Mouse (Mus musculus) CH12.LX (cell line): ENCODE results near the gene Yif1b. TPM values are rescaled to one million over a fixed set of nuclear protein-coding genes. Genes with fewer than 3 reads are reported as not detected.

Experiments used
- DNase-seq: peaks from one replicate; pipeline ENCODE4 v3.0.0-alpha.2; 2013; ENCODE audit errors: extremely low read depth
- H3K27ac ChIP-seq: 2 replicates; pipeline ENCODE4 v1.5.1; 2012; ENCODE audit warnings: low read depth, mild to moderate bottlenecking, control low read depth, moderate library complexity; ENCODE audit not compliant: insufficient read depth
- H3K27me3 ChIP-seq: replicated peaks from 2 replicates; pipeline ENCODE3; 2012; ENCODE audit warnings: inconsistent platforms
- H3K36me3 ChIP-seq, 2 experiments: replicated peaks in 1 of 2; 2 replicates each; pipeline versions ENCODE3 to v1.6.1; 2012; ENCODE audit warnings: inconsistent platforms in 1 of 2, low read length in 1 of 2, mild to moderate bottlenecking in 1 of 2, mixed read lengths in 1 of 2, moderate library complexity in 1 of 2; ENCODE audit not compliant: control insufficient read depth in 1 of 2, insufficient read depth in 1 of 2
- H3K4me1 ChIP-seq, 2 experiments: 2 replicates each; pipeline ENCODE4 v1.6.1; 2012; ENCODE audit warnings: inconsistent platforms in 1 of 2, moderate library complexity in 1 of 2; ENCODE audit not compliant: insufficient read depth in 2 of 2, control insufficient read depth in 1 of 2
- H3K4me2 ChIP-seq: 2 replicates; pipeline ENCODE4 v1.6.1; 2012; ENCODE audit warnings: low read depth, mild to moderate bottlenecking, control low read depth; ENCODE audit not compliant: poor library complexity, insufficient read depth, severe bottlenecking
- H3K4me3 ChIP-seq, 3 experiments: fragments of 150-350 bp in 1 of 3; sonication (generic) in 1 of 3; replicated peaks in 1 of 3; 2 replicates each; pipeline versions ENCODE3 to v1.5.1; 2011 to 2012; ENCODE audit warnings: low read depth in 2 of 3, low read length in 2 of 3, mild to moderate bottlenecking in 2 of 3, moderate library complexity in 2 of 3, control low read depth in 1 of 3, improper control_type of control experiment in 1 of 3, inconsistent platforms in 1 of 3, mixed read lengths in 1 of 3; ENCODE audit not compliant: poor library complexity in 1 of 3
- H3K79me2 ChIP-seq: replicated peaks from 2 replicates; pipeline ENCODE4 v1.6.1; 2012; ENCODE audit warnings: mild to moderate bottlenecking, moderate library complexity; ENCODE audit not compliant: control insufficient read depth, poor library complexity, insufficient read depth, severe bottlenecking; ENCODE audit errors: extremely low read depth
- H3K9ac ChIP-seq: 2 replicates; pipeline ENCODE4 v1.6.1; 2012; ENCODE audit warnings: low read depth, mild to moderate bottlenecking, control low read depth, moderate library complexity; ENCODE audit not compliant: insufficient read depth
- H3K9me3 ChIP-seq: replicated peaks from 2 replicates; pipeline ENCODE3; 2012; ENCODE audit warnings: low read length, inconsistent platforms, mixed read lengths
- CHD1 ChIP-seq: IDR thresholded peaks from 2 replicates; pipeline ENCODE4 v1.6.1; 2012; ENCODE audit warnings: low read depth, low read length, improper control_type of control experiment, inconsistent platforms
- CHD2 ChIP-seq: IDR thresholded peaks from 2 replicates; pipeline ENCODE4 v1.6.1; 2011; ENCODE audit warnings: low read length, improper control_type of control experiment
- CTCF ChIP-seq, 2 experiments: IDR thresholded peaks in 1 of 2; conservative IDR thresholded peaks in 1 of 2; 2 replicates each; pipeline ENCODE4 v1.5.1; 2011 to 2012; ENCODE audit warnings: low read depth in 2 of 2, low read length in 2 of 2, improper control_type of control experiment in 1 of 2, inconsistent platforms in 1 of 2, mild to moderate bottlenecking in 1 of 2, moderate library complexity in 1 of 2
- ELF1 ChIP-seq: IDR thresholded peaks from 2 replicates; pipeline ENCODE4 v1.6.1; 2014; ENCODE audit warnings: low read depth, mild to moderate bottlenecking, inconsistent platforms, low read length, improper control_type of control experiment
- IRF4 ChIP-seq: IDR thresholded peaks from 2 replicates; pipeline ENCODE4 v1.6.1; 2014; ENCODE audit warnings: low read depth, mild to moderate bottlenecking, inconsistent platforms, low read length, improper control_type of control experiment
- JUN ChIP-seq: IDR thresholded peaks from 2 replicates; pipeline ENCODE4 v1.6.1; 2011; ENCODE audit warnings: low read depth, mild to moderate bottlenecking, low read length, improper control_type of control experiment, moderate library complexity; ENCODE audit not compliant: insufficient read depth
- JUND ChIP-seq: conservative IDR thresholded peaks from 2 replicates; pipeline ENCODE4 v1.6.1; 2011; ENCODE audit warnings: low read depth, low read length, improper control_type of control experiment
- MAX ChIP-seq: IDR thresholded peaks from 2 replicates; pipeline ENCODE4 v1.6.1; 2011; ENCODE audit warnings: low read length, improper control_type of control experiment
- MAZ ChIP-seq: IDR thresholded peaks from 2 replicates; pipeline ENCODE4 v1.6.1; 2012; ENCODE audit warnings: low read depth, mild to moderate bottlenecking, inconsistent platforms, low read length, improper control_type of control experiment, moderate library complexity
- MEF2A ChIP-seq: IDR thresholded peaks from 2 replicates; pipeline ENCODE4 v1.6.1; 2014; ENCODE audit warnings: low read depth, mild to moderate bottlenecking, inconsistent platforms, low read length, improper control_type of control experiment, borderline replicate concordance
- MXI1 ChIP-seq: IDR thresholded peaks from 2 replicates; pipeline ENCODE4 v1.6.1; 2011; ENCODE audit warnings: mild to moderate bottlenecking, low read depth, low read length, improper control_type of control experiment
- PAX5 ChIP-seq: IDR thresholded peaks from 2 replicates; pipeline ENCODE4 v1.6.1; 2012; ENCODE audit warnings: low read length, inconsistent platforms, mixed read lengths
- POLR2A ChIP-seq: IDR thresholded peaks from 2 replicates; pipeline ENCODE4 v1.6.1; 2011; ENCODE audit warnings: low read depth, mild to moderate bottlenecking, improper control_type of control experiment, low read length
- RAD21 ChIP-seq: IDR thresholded peaks from 2 replicates; pipeline ENCODE4 v1.6.1; 2011; ENCODE audit warnings: low read depth, mild to moderate bottlenecking, low read length, improper control_type of control experiment, moderate library complexity
- RCOR1 ChIP-seq: conservative IDR thresholded peaks from 2 replicates; pipeline ENCODE4 v1.6.1; 2012; ENCODE audit warnings: low read depth, mild to moderate bottlenecking, inconsistent platforms, low read length, improper control_type of control experiment
- TBP ChIP-seq: conservative IDR thresholded peaks from 2 replicates; pipeline ENCODE4 v1.6.1; 2011; ENCODE audit warnings: low read depth, low read length, improper control_type of control experiment
- ZC3H11A ChIP-seq: IDR thresholded peaks from 2 replicates; pipeline ENCODE4 v1.6.1; 2012; ENCODE audit warnings: low read depth, mild to moderate bottlenecking, inconsistent platforms, low read length, improper control_type of control experiment
- ZMIZ1 ChIP-seq: IDR thresholded peaks from 2 replicates; pipeline ENCODE4 v1.6.1; 2012; ENCODE audit warnings: low read depth, mild to moderate bottlenecking, inconsistent platforms, low read length, improper control_type of control experiment
- ZNF384 ChIP-seq: IDR thresholded peaks from 2 replicates; pipeline ENCODE4 v1.6.1; 2012; ENCODE audit warnings: low read depth, low read length, improper control_type of control experiment, inconsistent platforms
- dilution Hi-C: fragments of 300-500 bp; cut with MboI; formaldehyde crosslinking; loops from 2 replicates; pipeline ENCODE4 v1.14.3; 2020; ENCODE audit warnings: low sequenced_read_pairs; ENCODE audit not compliant: extremely low pct_unique_long_range_greater_than_20kb, extremely low pct_ligation_motif_present
- in situ Hi-C: fragments of 300-500 bp; cut with MboI; formaldehyde crosslinking; loops from 3 replicates; pipeline ENCODE4 v1.14.3; 2019; ENCODE audit warnings: low sequenced_read_pairs, low pct_ligation_motif_present, low pct_unique_long_range_greater_than_20kb, mixed read lengths
- polyA plus RNA-seq: library from polyadenylated mRNA; unstranded; fragments of >175 nt; gene quantifications from 2 replicates; pipeline ENCODE4 v1.2.1, GENCODE M21; 2012; ENCODE audit warnings: low read depth; ENCODE audit not compliant: insufficient read length
- total RNA-seq, 2 experiments: library from RNA; depleted of rRNA; stranded (reverse); fragments of 300-350 nt in 1 of 2; fragments of >200 nt in 1 of 2; gene quantifications; 2 replicates each; pipeline ENCODE4 v1.2.3; 2012 to 2014

Gene Yif1b
- total and polyA plus RNA-seq, 3 experiments, result 63.0 to 99.4 (median 69.4) TPM

GRCm38 (mm10) chr7:29231517-29231916 is 6.6 kb upstream of the Yif1b start:
- Histone ChIP-seq H3K4me1 (peaks cover 14 to 27% of the 10 kb centered on the region in 2 experiments), H3K9me3 (no peaks in the 10 kb centered on the region), H3K9ac (no peak overlapping the region), H3K27me3 (no peaks in the 10 kb centered on the region), H3K79me2 (no peaks in the 10 kb centered on the region), H3K4me3 (no peak overlapping the region), H3K36me3 (no peaks in the 10 kb centered on the region), H3K4me2 (peak overlapping the region; percentile 17; the same call in 1 of the 2 replicates), H3K27ac (no peak overlapping the region)
- in situ Hi-C loops, result no loop called here
- DNase-seq, result no peak
- TF ChIP-seq RCOR1, result no peak
- TF ChIP-seq RAD21, result no peak
- TF ChIP-seq POLR2A, result no peak
- no peak for TF ChIP-seq JUND
- TF ChIP-seq JUN, result no peak
- no peak for TF ChIP-seq MXI1
- TF ChIP-seq MAX, result no peak
- dilution Hi-C loops, result no loop called here

- DNase-seq, result no peak
- H3K4me1 ChIP-seq, result peaks cover 14 to 30% of the 10 kb centered on the region in 2 experiments
Measured at GRCm38 (mm10) chr7:29232247-29233013, 5.7 kb upstream of the Yif1b start, which contains the start of gene Kcnk6. Gene Kcnk6, minus strand, starts transcription at chr7:29232515.

GRCm38 (mm10) chr7:29233745-29234144 is 4.4 kb upstream of the Yif1b start:
- in situ Hi-C loops, result no loop called here
- Histone ChIP-seq H3K27ac (no peak overlapping the region), H3K4me1 (peaks cover 9 to 17% of the 10 kb centered on the region in 2 experiments), H3K9ac (no peak overlapping the region), H3K4me3 (no peak overlapping the region), H3K4me2 (no peak overlapping the region), H3K36me3 (no peaks in the 10 kb centered on the region), H3K79me2 (no peaks in the 10 kb centered on the region), H3K9me3 (no peaks in the 10 kb centered on the region), H3K27me3 (no peaks in the 10 kb centered on the region)
- dilution Hi-C loops, result no loop called here
- DNase-seq, result no peak
- TF ChIP-seq MEF2A, result no peak
- TF ChIP-seq TBP, result no peak
- no peak for TF ChIP-seq CHD2
- no peak for TF ChIP-seq CTCF (conservative IDR thresholded peaks at IDR 0.05 in 1 of 2, IDR thresholded peaks at IDR 0.05 in 1 of 2; ENCODE audit: low read depth in 2 of 2, low read length in 2 of 2)
- TF ChIP-seq MAZ, result no peak
- no peak for TF ChIP-seq ZC3H11A
- TF ChIP-seq RCOR1, result no peak
- no peak for TF ChIP-seq ZNF384
- TF ChIP-seq ELF1, result no peak
- TF ChIP-seq ZMIZ1, result no peak
- no peak for TF ChIP-seq MAX
- TF ChIP-seq PAX5, result no peak
- no peak for TF ChIP-seq CHD1
- TF ChIP-seq IRF4, result no peak

More at GRCm38 (mm10) chr7:29232247-29233013, 5.7 kb upstream of the Yif1b start, which contains the start of gene Kcnk6:
- Histone ChIP-seq H3K4me3 (peak within 1 kb of the TSS; percentile 46 to 55 (median 54)), H3K9me3 (no peaks in the 10 kb centered on the region), H3K9ac (peak within 1 kb of the TSS; percentile 11; the same call in 1 of the 2 replicates), H3K27ac (no peak within 1 kb of the TSS), H3K36me3 (no peaks in the 10 kb centered on the region), H3K79me2 (no peaks in the 10 kb centered on the region), H3K27me3 (no peaks in the 10 kb centered on the region), H3K4me2 (peak within 1 kb of the TSS; percentile 17)
- in situ Hi-C loops (no loop called here), dilution Hi-C loops (no loop called here)
- TF ChIP-seq ZNF384 (peak; percentile 73), PAX5 (no peak)
